Mouse (Mus musculus) heart, embryonic 14.5 days (tissue): ENCODE measurements at regions not wholly inside any gene's neighbourhood (a gene's known extent, or its start where the extent isn't known, plus 50 kb on each side); places are given as distances from the start of the nearest gene placed in this dataset.

Experiments used
- ATAC-seq: fragments of 200-750 bp; cut with Nextera tagmentation; 2 replicates; pipeline ENCODE4 v1.8.0; 2017; ENCODE audit warnings: low read depth, moderate TSS enrichment; ENCODE audit not compliant: insufficient number of reproducible peaks, insufficient read depth, low FRiP score
- H3K27ac ChIP-seq, 2 experiments: fragments of 200-500 bp in 1 of 2; fragments of 300-500 bp in 1 of 2; sonication (generic) in 1 of 2; replicated peaks in 1 of 2; 2 replicates each; pipeline ENCODE4 v1.5.1; 2012 to 2014; ENCODE audit warnings: low read depth in 2 of 2, low read length in 2 of 2, control low read depth in 1 of 2, mild to moderate bottlenecking in 1 of 2, mixed read lengths in 1 of 2; ENCODE audit not compliant: control insufficient read depth in 1 of 2, insufficient read depth in 1 of 2
- H3K27me3 ChIP-seq: fragments of 300-500 bp; sonication (generic); 2 replicates; pipeline ENCODE4 v1.6.1; 2014; ENCODE audit warnings: mild to moderate bottlenecking, low read length, control low read depth; ENCODE audit not compliant: control insufficient read depth, insufficient read depth
- H3K36me3 ChIP-seq: fragments of 300-500 bp; sonication (generic); 2 replicates; pipeline ENCODE4 v1.6.1; 2014; ENCODE audit warnings: mild to moderate bottlenecking, control low read depth, low read length, mixed read lengths; ENCODE audit not compliant: control insufficient read depth, insufficient read depth
- H3K4me1 ChIP-seq, 2 experiments: fragments of 200-500 bp in 1 of 2; fragments of 300-500 bp in 1 of 2; sonication (generic) in 1 of 2; 2 replicates each; pipeline ENCODE4 v1.6.1; 2012 to 2014; ENCODE audit warnings: low read length in 2 of 2, control low read depth in 1 of 2, mixed read lengths in 1 of 2; ENCODE audit not compliant: control insufficient read depth in 2 of 2, insufficient read depth in 2 of 2
- H3K4me2 ChIP-seq: fragments of 300-500 bp; sonication (generic); 2 replicates; pipeline ENCODE4 v1.6.1; 2014; ENCODE audit warnings: mild to moderate bottlenecking, low read length
- H3K4me3 ChIP-seq, 2 experiments: fragments of 200-500 bp in 1 of 2; fragments of 300-500 bp in 1 of 2; sonication (generic) in 1 of 2; 2 replicates each; pipeline ENCODE4 v1.5.1; 2012 to 2014; ENCODE audit warnings: low read length in 2 of 2, mild to moderate bottlenecking in 2 of 2, control low read depth in 1 of 2, low read depth in 1 of 2, moderate library complexity in 1 of 2; ENCODE audit not compliant: control insufficient read depth in 1 of 2, insufficient read depth in 1 of 2
- H3K9ac ChIP-seq: fragments of 300-500 bp; sonication (generic); 2 replicates; pipeline ENCODE4 v1.6.1; 2014; ENCODE audit warnings: mild to moderate bottlenecking, low read length
- H3K9me3 ChIP-seq: fragments of 300-500 bp; sonication (generic); 2 replicates; pipeline ENCODE4 v1.6.1; 2016; ENCODE audit warnings: low read length, control low read depth; ENCODE audit not compliant: control insufficient read depth
- WGBS: fragments of 180-500 bp; shearing (Covaris S2); extraction: QIAGEN DNeasy Blood & Tissue Kit; methylation state at CpG from one replicate; pipeline ENCODE4 v1.1.7; 2014; 5-methylcytosine and 5-hydroxymethylcytosine counted together

DNA sequence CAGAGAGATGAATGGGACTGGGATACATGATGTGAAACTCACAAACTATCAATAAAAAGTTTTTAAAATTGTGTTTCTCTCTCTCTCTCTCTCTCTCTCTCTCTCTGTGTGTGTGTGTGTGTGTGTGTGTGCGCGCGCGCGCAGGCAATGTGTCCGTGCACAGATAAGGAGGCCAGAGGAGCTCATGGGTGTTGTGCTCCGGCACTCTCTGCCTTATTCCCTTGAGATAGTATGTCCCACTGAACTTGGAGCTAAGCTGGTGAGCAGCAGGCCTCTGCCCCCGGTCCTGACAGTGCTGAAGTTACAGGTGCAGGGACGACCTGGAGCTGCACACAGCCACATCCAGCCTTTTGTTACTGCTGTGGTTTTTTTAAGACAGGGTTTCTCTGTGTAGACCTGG lies 57.9 kb upstream of the Galnt15 start:
- WGBS = 78% methylated on average over 9 of the region's 9 CpGs
- Histone ChIP-seq H3K27me3 (no peaks in the 10 kb centered on the region), H3K36me3 (no peaks in the 10 kb centered on the region), H3K9ac (no peak overlapping the region), H3K27ac (no peak overlapping the region), H3K4me1 (no peaks in the 10 kb centered on the region), H3K9me3 (no peaks in the 10 kb centered on the region), H3K4me3 (no peak overlapping the region), H3K4me2 (no peak overlapping the region)
- no peak for ATAC-seq

DNA sequence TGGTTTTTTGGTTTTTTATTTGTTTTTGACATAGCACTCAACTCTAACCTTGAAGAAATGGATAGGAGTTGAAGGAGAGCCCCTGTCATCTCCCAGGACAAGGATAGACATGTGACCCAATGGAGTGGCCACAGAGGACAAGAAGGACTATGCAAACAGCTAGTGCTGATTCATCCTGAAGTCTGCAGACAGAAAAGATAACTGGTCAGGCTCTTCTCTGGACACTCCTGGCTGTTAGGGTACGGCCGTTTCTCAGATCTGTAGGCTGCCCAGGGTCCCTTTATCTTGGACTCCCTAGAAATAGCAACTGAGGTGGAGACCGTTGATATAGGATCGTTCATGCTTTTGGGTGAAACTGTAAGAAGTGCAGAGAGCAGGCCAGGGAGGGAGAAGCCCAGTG lies 55.1 kb upstream of the Galnt15 start:
- Histone ChIP-seq H3K36me3 (no peaks in the 10 kb centered on the region), H3K9ac (no peak overlapping the region), H3K4me1 (no peaks in the 10 kb centered on the region), H3K9me3 (no peaks in the 10 kb centered on the region), H3K27me3 (no peaks in the 10 kb centered on the region), H3K27ac (no peak overlapping the region), H3K4me2 (no peak overlapping the region), H3K4me3 (no peak overlapping the region)
- ATAC-seq = no peak
- WGBS = 25% methylated on average over 4 of the region's 4 CpGs

GRCm38 (mm10) chr14:31978196-31978595 lies 50.6 kb upstream of the Galnt15 start:
- no peak overlapping the region for H3K4me3 ChIP-seq
- no peak overlapping the region for H3K9ac ChIP-seq
- H3K27ac ChIP-seq = no peak overlapping the region
- H3K27me3 ChIP-seq = no peaks in the 10 kb centered on the region
- no peak for ATAC-seq
- H3K9me3 ChIP-seq = no peaks in the 10 kb centered on the region
- 74% methylated on average over 4 of the region's 4 CpGs for WGBS
- H3K4me1 ChIP-seq = no peaks in the 10 kb centered on the region
- no peak overlapping the region for H3K4me2 ChIP-seq
- no peaks in the 10 kb centered on the region for H3K36me3 ChIP-seq

GRCm38 (mm10) chr14:31978690-31979089 lies 50.1 kb upstream of the Galnt15 start:
- 33% methylated on average over 3 of the region's 3 CpGs for WGBS
- Histone ChIP-seq H3K9ac (no peak overlapping the region), H3K4me1 (no peaks in the 10 kb centered on the region), H3K9me3 (no peaks in the 10 kb centered on the region), H3K4me2 (no peak overlapping the region), H3K27me3 (no peaks in the 10 kb centered on the region), H3K36me3 (no peaks in the 10 kb centered on the region), H3K27ac (no peak overlapping the region), H3K4me3 (no peak overlapping the region)
- ATAC-seq = no peak
